ENCODE assay signal across 22 mouse cellular contexts in genomic region chr6:28292810-28293209, GRCm38 (mm10).
"Had no signal": no experiment of that assay in that cellular context is flagged by ENCODE, and none has a peak within 500 bp of the region (broad histone marks: within the 10 kb centered on the region; RNA-seq: fewer than 3 reads in every experiment).

No protein-coding gene starts in this region.

- H3K4me1 ChIP-seq: limb, embryonic 10.5 days; limb, embryonic 13.5 days; neural tube, embryonic 13.5 days had no signal

- H3K9me3 ChIP-seq: limb, embryonic 10.5 days; limb, embryonic 13.5 days; midbrain, embryonic 12.5 days; midbrain, embryonic 15.5 days; neural tube, embryonic 13.5 days had no signal

- H3K9ac ChIP-seq: limb, embryonic 13.5 days; liver, embryonic 14.5 days; liver, postnatal 0 days; lung, embryonic 14.5 days; midbrain, embryonic 12.5 days; midbrain, embryonic 15.5 days; neural tube, embryonic 13.5 days had no signal

- DNase-seq: kidney, adult 18-20 months; kidney, adult 9 months; kidney, postnatal 25 days; layer of hippocampus, adult 9-11 months; liver, postnatal 0 days; lung, embryonic 14.5 days; retina, postnatal 1 day; right cerebral cortex, postnatal 25 days; spleen, adult 18-20 months; thymus, adult 2 months; thymus, postnatal 4 days had no signal

- H3K36me3 ChIP-seq: limb, embryonic 10.5 days; limb, embryonic 13.5 days; midbrain, embryonic 12.5 days; midbrain, embryonic 15.5 days; neural tube, embryonic 13.5 days had no signal

- H3K27me3 ChIP-seq: limb, embryonic 13.5 days; midbrain, embryonic 12.5 days; midbrain, embryonic 15.5 days; neural tube, embryonic 13.5 days had no signal

- H3K4me3 ChIP-seq: layer of hippocampus, adult 2 months; limb, embryonic 10.5 days; limb, embryonic 13.5 days; midbrain, embryonic 12.5 days; midbrain, embryonic 15.5 days; neural tube, embryonic 13.5 days had no signal

- H3K27ac ChIP-seq: kidney, postnatal 0 days; layer of hippocampus, adult 2 months; limb, embryonic 10.5 days; limb, embryonic 13.5 days; liver, embryonic 14.5 days; midbrain, embryonic 12.5 days; midbrain, embryonic 15.5 days; neural tube, embryonic 13.5 days had no signal

- ATAC-seq: intestine, embryonic 16.5 days; liver, postnatal 0 days; lung, postnatal 0 days; midbrain, embryonic 15.5 days had no signal

- H3K4me2 ChIP-seq: limb, embryonic 13.5 days; liver, embryonic 11.5 days; lung, embryonic 14.5 days; midbrain, embryonic 12.5 days; midbrain, embryonic 15.5 days; neural tube, embryonic 13.5 days had no signal
